Mouse (Mus musculus) limb, embryonic 10.5 days (tissue): ENCODE measurements around the gene Olfr1176. TPM values are rescaled to one million over a fixed set of nuclear protein-coding genes. Genes with fewer than 3 reads are reported as not detected.

ENCODE experiments used
- DNase-seq: peaks from one replicate; pipeline ENCODE4 v3.0.0-alpha.2; 2017; ENCODE audit warnings: low spot score
- H3K27ac ChIP-seq: fragments of 300-500 bp; sonication (generic); 2 replicates; pipeline ENCODE4 v1.5.1; 2016; ENCODE audit warnings: mild to moderate bottlenecking
- H3K27me3 ChIP-seq: fragments of 300-500 bp; sonication (generic); 2 replicates; pipeline ENCODE4 v1.6.1; 2016; ENCODE audit warnings: low read depth, mild to moderate bottlenecking; ENCODE audit not compliant: poor library complexity, severe bottlenecking
- H3K36me3 ChIP-seq: fragments of 300-500 bp; sonication (generic); 2 replicates; pipeline ENCODE4 v1.6.1; 2016; ENCODE audit warnings: mild to moderate bottlenecking, moderate library complexity
- H3K4me1 ChIP-seq: fragments of 300-500 bp; sonication (generic); 2 replicates; pipeline ENCODE4 v1.6.1; 2016
- H3K4me3 ChIP-seq: fragments of 300-500 bp; sonication (generic); 2 replicates; pipeline ENCODE4 v1.5.1; 2016; ENCODE audit warnings: mild to moderate bottlenecking, moderate library complexity
- H3K9me3 ChIP-seq: fragments of 300-500 bp; sonication (generic); replicated peaks from 2 replicates; pipeline ENCODE4 v1.6.1; 2016; ENCODE audit warnings: mild to moderate bottlenecking
- WGBS: fragments of 180-500 bp; shearing (Covaris S2); methylation state at CpG from one replicate; pipeline ENCODE4 v1.1.7; 2016; 5-methylcytosine and 5-hydroxymethylcytosine counted together
- polyA plus RNA-seq: library from polyadenylated mRNA; unstranded; fragments of >200 nt; fragmentation: Nextera tagmentation; extraction: Ambion mirVana; gene quantifications from 2 replicates; pipeline ENCODE4 v1.2.1, GENCODE M21; 2016

Gene Olfr1176
- not detected in 2 replicates for polyA plus RNA-seq

DNA sequence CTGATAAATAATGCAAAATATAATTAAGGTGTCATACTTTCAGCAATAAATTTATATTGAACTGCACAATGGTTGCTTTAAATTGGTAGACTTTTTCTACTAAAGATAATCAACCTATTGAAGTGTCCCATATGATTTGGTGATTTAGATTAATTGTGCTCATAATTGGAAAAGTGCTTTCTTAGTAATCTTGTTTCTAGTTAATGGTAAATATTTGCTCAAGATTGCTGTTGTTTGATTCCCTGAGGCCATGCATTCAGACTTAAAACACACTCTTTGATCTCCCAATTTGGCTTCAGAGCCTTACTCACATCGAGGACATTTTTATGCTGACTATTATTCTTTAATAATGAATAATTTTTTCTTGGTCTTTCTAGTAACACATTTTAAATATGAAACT lies at the start of gene Olfr1176:
Gene Olfr1176, plus strand, starts transcription at position 301 of the 400 bp plus-strand sequence.
- Histone ChIP-seq H3K36me3 (no peaks in the 10 kb centered on the region), H3K4me1 (no peaks in the 10 kb centered on the region), H3K4me3 (no peak within 1 kb of the TSS), H3K27me3 (no peaks in the 10 kb centered on the region), H3K9me3 (no peaks in the 10 kb centered on the region), H3K27ac (no peak within 1 kb of the TSS)
- WGBS: 81% methylated on average over 1 of the region's 1 CpGs
- no peak for DNase-seq

DNA sequence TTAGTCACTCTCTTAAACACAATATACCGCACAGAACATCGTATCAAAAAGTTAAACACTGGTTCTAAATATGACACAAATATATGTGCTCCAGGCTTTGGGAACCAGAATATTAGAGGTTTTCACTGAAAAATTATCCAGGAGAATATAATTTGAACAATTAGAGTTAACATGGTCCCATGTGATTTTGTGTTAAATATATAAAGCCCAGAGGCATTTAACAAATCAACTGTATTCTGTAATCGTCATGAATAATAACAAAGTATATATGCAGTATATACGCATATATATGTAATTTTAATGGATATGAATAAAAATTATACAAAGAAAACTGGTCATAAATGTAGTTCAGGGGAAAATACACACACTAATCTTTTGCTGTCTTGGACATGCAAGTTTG lies 21.5 kb upstream of the Olfr1176 start, which contains the start of gene Olfr1174-ps:
Gene Olfr1174-ps, minus strand, starts transcription at position 101 of the 400 bp plus-strand sequence.
- no peaks in the 10 kb centered on the region for H3K36me3 ChIP-seq

DNA sequence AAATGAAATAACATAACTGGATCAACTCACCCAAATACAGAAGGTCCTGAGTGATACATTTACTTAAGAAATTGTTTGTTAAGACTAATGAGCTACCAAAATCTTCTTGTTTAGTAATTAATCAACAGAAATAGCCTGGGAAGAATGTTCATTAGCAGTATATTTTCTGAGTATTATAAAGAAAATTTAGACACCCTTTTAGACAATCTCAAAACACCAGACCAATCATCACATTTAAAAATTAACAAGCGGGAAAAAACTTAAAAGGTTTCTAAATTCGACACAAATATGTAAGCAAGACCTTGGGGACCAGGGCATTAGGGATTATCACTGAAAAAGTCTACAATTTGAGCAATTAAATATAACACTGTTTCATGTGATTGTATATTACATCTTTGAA lies 9.4 kb upstream of the Olfr1176 start, which contains the start of gene Olfr1175-ps:
Gene Olfr1175-ps, minus strand, starts transcription at position 101 of the 400 bp plus-strand sequence.
- no peaks in the 10 kb centered on the region for H3K9me3 ChIP-seq
- H3K27ac ChIP-seq: no peak within 1 kb of the TSS
- no peak within 1 kb of the TSS for H3K4me3 ChIP-seq
- no peaks in the 10 kb centered on the region for H3K4me1 ChIP-seq
- no peak for DNase-seq
- 87% methylated on average over 2 of the region's 2 CpGs for WGBS
- no peaks in the 10 kb centered on the region for H3K36me3 ChIP-seq
- H3K27me3 ChIP-seq: no peaks in the 10 kb centered on the region

More for the DNA sequence above, 21.5 kb upstream of the Olfr1176 start, which contains the start of gene Olfr1174-ps:
- no peaks in the 10 kb centered on the region for H3K9me3 ChIP-seq
- no peaks in the 10 kb centered on the region for H3K27me3 ChIP-seq
- no peak within 1 kb of the TSS for H3K4me3 ChIP-seq
- H3K27ac ChIP-seq: no peak within 1 kb of the TSS
- H3K4me1 ChIP-seq: no peaks in the 10 kb centered on the region
- WGBS: 92% methylated on average over 4 of the region's 4 CpGs
- no peak for DNase-seq

DNA sequence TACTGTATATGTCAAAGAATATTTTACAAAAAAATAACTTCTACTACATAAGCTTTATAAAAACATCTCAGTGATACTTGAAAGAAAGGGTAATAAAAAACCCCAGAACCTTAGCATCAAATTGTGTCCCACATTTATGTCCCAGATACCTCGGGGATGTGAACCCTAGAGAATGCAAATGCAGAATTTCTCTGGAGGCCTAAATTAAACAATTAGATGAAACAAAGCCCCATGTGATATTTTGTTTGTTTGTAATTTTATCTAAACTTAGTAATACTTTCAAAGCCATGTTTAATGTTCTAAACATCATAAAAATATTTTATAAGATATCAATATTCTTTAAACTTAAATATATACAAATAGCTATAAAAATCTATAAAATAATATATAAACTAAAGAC lies 9.9 kb downstream of the Olfr1176 start, which contains the start of gene Olfr1177-ps:
Gene Olfr1177-ps, minus strand, starts transcription at position 101 of the 400 bp plus-strand sequence.
- WGBS: 96% methylated on average over 1 of the region's 1 CpGs
- Histone ChIP-seq H3K27me3 (no peaks in the 10 kb centered on the region), H3K4me3 (no peak within 1 kb of the TSS), H3K4me1 (no peaks in the 10 kb centered on the region), H3K27ac (no peak within 1 kb of the TSS), H3K36me3 (no peaks in the 10 kb centered on the region), H3K9me3 (no peaks in the 10 kb centered on the region)
- no peak for DNase-seq

DNA sequence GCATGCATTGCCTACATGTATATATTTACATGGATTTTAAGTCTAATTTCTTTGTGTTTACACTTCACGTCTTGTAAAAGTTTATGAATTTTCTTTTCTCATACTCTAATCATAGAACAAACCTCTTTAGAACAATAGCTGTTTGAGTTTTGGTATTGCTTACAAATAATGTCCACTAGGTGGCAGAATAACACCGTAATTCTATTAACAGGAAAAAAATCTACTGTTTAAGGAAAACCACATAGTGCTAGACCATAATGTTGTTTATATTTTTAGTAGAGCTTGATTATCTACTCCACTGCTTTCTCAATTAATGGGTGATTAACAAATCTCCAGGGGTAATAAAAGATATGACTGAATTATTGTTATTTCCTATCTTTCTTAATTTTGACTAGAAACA lies 19.8 kb downstream of the Olfr1176 start:
- no peaks in the 10 kb centered on the region for H3K36me3 ChIP-seq
- no peaks in the 10 kb centered on the region for H3K4me1 ChIP-seq
- no peaks in the 10 kb centered on the region for H3K27me3 ChIP-seq
- no peak for DNase-seq
- 7% methylated on average over 2 of the region's 2 CpGs for WGBS
- no peak overlapping the region for H3K27ac ChIP-seq
- H3K9me3 ChIP-seq: no peaks in the 10 kb centered on the region
- no peak overlapping the region for H3K4me3 ChIP-seq

DNA sequence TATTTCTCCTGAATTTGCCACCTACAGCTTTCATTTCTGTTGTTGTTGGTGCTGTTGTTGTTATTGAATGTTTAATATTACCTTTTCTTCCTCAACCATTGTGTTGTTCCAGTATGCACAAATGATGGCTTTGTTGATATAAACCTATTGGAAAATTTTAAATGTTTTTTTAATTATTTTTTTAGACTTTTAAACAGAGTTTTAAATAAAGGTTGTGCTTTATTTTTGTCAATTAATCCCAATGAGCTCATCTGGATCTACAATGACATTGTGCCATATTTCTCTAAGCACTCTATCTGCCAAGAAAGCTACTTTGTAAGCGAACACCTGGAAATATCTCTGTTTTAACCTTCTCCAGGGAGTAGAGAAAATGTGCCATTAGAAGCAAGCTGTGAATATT lies 50.2 kb downstream of the Olfr1176 start, which contains the start of gene Olfr1178:
Gene Olfr1178, plus strand, starts transcription at position 301 of the 400 bp plus-strand sequence.
- Histone ChIP-seq H3K27ac (no peak within 1 kb of the TSS), H3K4me3 (no peak within 1 kb of the TSS), H3K27me3 (no peaks in the 10 kb centered on the region), H3K9me3 (no peaks in the 10 kb centered on the region), H3K4me1 (no peaks in the 10 kb centered on the region), H3K36me3 (no peaks in the 10 kb centered on the region)
- DNase-seq: no peak
- WGBS: 90% methylated on average over 1 of the region's 1 CpGs

Other genes with a start within 250 kb of the Olfr1176 start
- gene Olfr1164, start 242.8 kb upstream of the Olfr1176 start, polyA plus RNA-seq: not detected in 2 replicates
- not detected in 2 replicates for gene Olfr1166, start 208.4 kb upstream of the Olfr1176 start, polyA plus RNA-seq
- gene Olfr1167, start 181.5 kb upstream of the Olfr1176 start, polyA plus RNA-seq: not detected in 2 replicates
- gene Olfr1168, start 154.8 kb upstream of the Olfr1176 start, polyA plus RNA-seq: not detected in 2 replicates
- gene Olfr1170, start 108.4 kb upstream of the Olfr1176 start, polyA plus RNA-seq: not detected in 2 replicates
- not detected in 2 replicates for gene Olfr1173, start 56.8 kb upstream of the Olfr1176 start, polyA plus RNA-seq
- gene Olfr1174-ps, start 21.6 kb upstream of the Olfr1176 start, polyA plus RNA-seq: not detected in 2 replicates
- not detected in 2 replicates for gene Olfr1175-ps, start 9.5 kb upstream of the Olfr1176 start, polyA plus RNA-seq
- gene Olfr1177-ps, start 9.8 kb downstream of the Olfr1176 start, polyA plus RNA-seq: not detected in 2 replicates
- not detected in 2 replicates for gene Olfr1178, start 50.3 kb downstream of the Olfr1176 start, polyA plus RNA-seq
- gene Olfr1179, start 69.7 kb downstream of the Olfr1176 start, polyA plus RNA-seq: not detected in 2 replicates
- not detected in 2 replicates for gene Olfr1180, start 82.4 kb downstream of the Olfr1176 start, polyA plus RNA-seq
- gene Olfr1181, start 89.5 kb downstream of the Olfr1176 start, polyA plus RNA-seq: not detected in 2 replicates
- not detected in 2 replicates for gene Gm13757, start 112.4 kb downstream of the Olfr1176 start, polyA plus RNA-seq
- not detected in 2 replicates for gene Olfr1183, start 118.1 kb downstream of the Olfr1176 start, polyA plus RNA-seq
- gene Olfr1184, start 146.9 kb downstream of the Olfr1176 start, polyA plus RNA-seq: not detected in 2 replicates
- gene Olfr1185-ps1, start 156.6 kb downstream of the Olfr1176 start, polyA plus RNA-seq: not detected in 2 replicates
- gene Olfr1186, start 181.8 kb downstream of the Olfr1176 start, polyA plus RNA-seq: not detected in 2 replicates
- not detected in 2 replicates for gene Olfr1188, start 220.2 kb downstream of the Olfr1176 start, polyA plus RNA-seq
- not detected in 2 replicates for gene Olfr1189, start 249.7 kb downstream of the Olfr1176 start, polyA plus RNA-seq